Mouse (Mus musculus) liver, embryonic 12.5 days (tissue): ENCODE results near the gene Edar. TPM values are rescaled to one million over a fixed set of nuclear protein-coding genes. Genes with fewer than 3 reads are reported as not detected.

Source experiments
- ATAC-seq: fragments of 200-750 bp; cut with Nextera tagmentation; 2 replicates; pipeline ENCODE4 v1.8.0; 2017; ENCODE audit warnings: moderate number of reproducible peaks, mild to moderate bottlenecking, moderate library complexity
- H3K27ac ChIP-seq: fragments of 300-500 bp; sonication (generic); 2 replicates; pipeline ENCODE4 v1.5.1; 2016; ENCODE audit warnings: mild to moderate bottlenecking
- H3K27me3 ChIP-seq: fragments of 300-500 bp; sonication (generic); replicated peaks from 2 replicates; pipeline ENCODE4 v1.6.1; 2016; ENCODE audit warnings: mild to moderate bottlenecking, moderate library complexity
- H3K36me3 ChIP-seq: fragments of 300-500 bp; sonication (generic); 2 replicates; pipeline ENCODE4 v1.6.1; 2016; ENCODE audit warnings: mild to moderate bottlenecking, moderate library complexity
- H3K4me1 ChIP-seq: fragments of 300-500 bp; sonication (generic); 2 replicates; pipeline ENCODE4 v1.6.1; 2016
- H3K4me2 ChIP-seq: fragments of 300-500 bp; sonication (generic); 2 replicates; pipeline ENCODE4 v1.6.1; 2016; ENCODE audit warnings: mild to moderate bottlenecking, moderate library complexity
- H3K4me3 ChIP-seq: fragments of 300-500 bp; sonication (generic); 2 replicates; pipeline ENCODE4 v1.5.1; 2016; ENCODE audit warnings: mild to moderate bottlenecking, moderate library complexity
- H3K9ac ChIP-seq: fragments of 300-500 bp; sonication (generic); 2 replicates; pipeline ENCODE4 v1.6.1; 2016; ENCODE audit warnings: mild to moderate bottlenecking, moderate library complexity
- H3K9me3 ChIP-seq: fragments of 300-500 bp; sonication (generic); replicated peaks from 2 replicates; pipeline ENCODE4 v1.6.1; 2016; ENCODE audit warnings: mild to moderate bottlenecking, moderate library complexity
- WGBS: fragments of 180-500 bp; shearing (Covaris S2); methylation state at CpG from one replicate; pipeline ENCODE4 v1.1.7; 2016; ENCODE audit not compliant: insufficient replicate concordance; 5-methylcytosine and 5-hydroxymethylcytosine counted together
- polyA plus RNA-seq: library from polyadenylated mRNA; unstranded; fragments of >200 nt; fragmentation: Nextera tagmentation; extraction: Ambion mirVana; gene quantifications from 2 replicates; pipeline ENCODE4 v1.2.1, GENCODE M21; 2016

Edar gene
- polyA plus RNA-seq, 1 experiment from 2014 or later, result 0.06 TPM

- Histone ChIP-seq H3K27ac (no peak overlapping the region), H3K4me3 (no peak overlapping the region), H3K4me2 (no peak overlapping the region), H3K27me3 (peaks cover 4% of the 10 kb centered on the region; the same call in 1 of the 2 replicates), H3K9me3 (no peaks in the 10 kb centered on the region), H3K36me3 (no peaks in the 10 kb centered on the region), H3K9ac (no peak overlapping the region), H3K4me1 (no peaks in the 10 kb centered on the region)
- ATAC-seq, result no peak
- WGBS, result 56% methylated on average over 10 of the region's 10 CpGs
Observed at GRCm38 (mm10) chr10:58672557-58673277, 2.7 kb downstream of the Edar start.

- no peaks in the 10 kb centered on the region for H3K27me3 ChIP-seq
- no peaks in the 10 kb centered on the region for H3K9me3 ChIP-seq
- no peak overlapping the region for H3K4me2 ChIP-seq
- no peaks in the 10 kb centered on the region for H3K4me1 ChIP-seq
- 69% methylated on average over 5 of the region's 5 CpGs for WGBS
- no peak overlapping the region for H3K4me3 ChIP-seq
- ATAC-seq, result no peak
- H3K27ac ChIP-seq, result no peak overlapping the region
- no peaks in the 10 kb centered on the region for H3K36me3 ChIP-seq
- no peak overlapping the region for H3K9ac ChIP-seq
Observed at GRCm38 (mm10) chr10:58663868-58664267, 11.6 kb downstream of the Edar start.

- WGBS, result 72% methylated on average over 6 of the region's 6 CpGs
- no peak overlapping the region for H3K27ac ChIP-seq
- H3K4me2 ChIP-seq, result no peak overlapping the region
- no peaks in the 10 kb centered on the region for H3K27me3 ChIP-seq
- H3K9ac ChIP-seq, result no peak overlapping the region
- no peak for ATAC-seq
- no peaks in the 10 kb centered on the region for H3K9me3 ChIP-seq
- H3K4me1 ChIP-seq, result no peaks in the 10 kb centered on the region
- no peak overlapping the region for H3K4me3 ChIP-seq
- H3K36me3 ChIP-seq, result no peaks in the 10 kb centered on the region
Observed at GRCm38 (mm10) chr10:58663417-58663816, 12.0 kb downstream of the Edar start.

- Histone ChIP-seq H3K27me3 (no peaks in the 10 kb centered on the region), H3K9me3 (no peaks in the 10 kb centered on the region), H3K4me2 (no peak overlapping the region), H3K9ac (no peak overlapping the region), H3K4me3 (no peak overlapping the region), H3K27ac (no peak overlapping the region), H3K36me3 (no peaks in the 10 kb centered on the region), H3K4me1 (no peaks in the 10 kb centered on the region)
- 34% methylated on average over 11 of the region's 11 CpGs for WGBS
- ATAC-seq, result no peak
Observed at GRCm38 (mm10) chr10:58659268-58659986, 16.0 kb downstream of the Edar start.

- no peaks in the 10 kb centered on the region for H3K9me3 ChIP-seq
- H3K36me3 ChIP-seq, result no peaks in the 10 kb centered on the region
- H3K27ac ChIP-seq, result no peak overlapping the region
- H3K4me1 ChIP-seq, result no peaks in the 10 kb centered on the region
- H3K4me3 ChIP-seq, result no peak overlapping the region
- 35% methylated on average over 2 of the region's 2 CpGs for WGBS
- H3K9ac ChIP-seq, result no peak overlapping the region
- no peak for ATAC-seq
- H3K27me3 ChIP-seq, result peaks cover 1% of the 10 kb centered on the region
- H3K4me2 ChIP-seq, result no peak overlapping the region
Observed at GRCm38 (mm10) chr10:58657731-58658130, 17.7 kb downstream of the Edar start.

- H3K4me1 ChIP-seq, result no peaks in the 10 kb centered on the region
- H3K27ac ChIP-seq, result no peak overlapping the region
- no peaks in the 10 kb centered on the region for H3K36me3 ChIP-seq
- ATAC-seq, result no peak
- 0 out of 2 replicates have a peak, but pooled peaks cover 3% of the 10 kb centered on the region for H3K9me3 ChIP-seq
- peaks cover 23% of the 10 kb centered on the region for H3K27me3 ChIP-seq
- no peak overlapping the region for H3K4me2 ChIP-seq
- WGBS, result 53% methylated on average over 3 of the region's 3 CpGs
- H3K4me3 ChIP-seq, result no peak overlapping the region
- no peak overlapping the region for H3K9ac ChIP-seq
Observed at GRCm38 (mm10) chr10:58653679-58654078, 21.8 kb downstream of the Edar start.

- Histone ChIP-seq H3K27me3 (peaks cover 23% of the 10 kb centered on the region), H3K9me3 (0 out of 2 replicates have a peak, but pooled peaks cover 3% of the 10 kb centered on the region), H3K36me3 (no peaks in the 10 kb centered on the region), H3K4me1 (no peaks in the 10 kb centered on the region), H3K9ac (no peak overlapping the region), H3K4me3 (no peak overlapping the region), H3K27ac (no peak overlapping the region), H3K4me2 (no peak overlapping the region)
- WGBS, result 19% methylated on average over 10 of the region's 10 CpGs
- ATAC-seq, result no peak
Observed at GRCm38 (mm10) chr10:58652418-58653394, 22.7 kb downstream of the Edar start.

- no peak overlapping the region for H3K27ac ChIP-seq
- ATAC-seq, result no peak
- H3K4me3 ChIP-seq, result no peak overlapping the region
- no peak overlapping the region for H3K4me2 ChIP-seq
- H3K36me3 ChIP-seq, result no peaks in the 10 kb centered on the region
- peaks cover 23% of the 10 kb centered on the region for H3K27me3 ChIP-seq
- H3K4me1 ChIP-seq, result no peaks in the 10 kb centered on the region
- 5% methylated on average over 9 of the region's 9 CpGs for WGBS
- 0 out of 2 replicates have a peak, but pooled peaks cover 3% of the 10 kb centered on the region for H3K9me3 ChIP-seq
- no peak overlapping the region for H3K9ac ChIP-seq
Observed at GRCm38 (mm10) chr10:58652045-58652417, 23.4 kb downstream of the Edar start.

GRCm38 (mm10) chr10:58651270-58652042 lies 24.0 kb downstream of the Edar start:
- Histone ChIP-seq H3K4me2 (peak overlapping the region; percentile 6; the same call in 1 of the 2 replicates), H3K4me3 (no peak overlapping the region)

GRCm38 (mm10) chr10:58648787-58649186 lies 26.7 kb downstream of the Edar start:
- Histone ChIP-seq H3K36me3 (no peaks in the 10 kb centered on the region), H3K4me2 (no peak overlapping the region), H3K4me3 (no peak overlapping the region), H3K9me3 (0 out of 2 replicates have a peak, but pooled peaks cover 3% of the 10 kb centered on the region), H3K4me1 (no peaks in the 10 kb centered on the region), H3K27me3 (peaks cover 23% of the 10 kb centered on the region), H3K9ac (no peak overlapping the region), H3K27ac (no peak overlapping the region)
- WGBS, result 49% methylated on average over 5 of the region's 5 CpGs
- no peak for ATAC-seq

More at GRCm38 (mm10) chr10:58651270-58652042, 24.0 kb downstream of the Edar start:
- no peak overlapping the region for H3K9ac ChIP-seq
- 0 out of 2 replicates have a peak, but pooled peaks cover 3% of the 10 kb centered on the region for H3K9me3 ChIP-seq
- H3K27me3 ChIP-seq, result peaks cover 23% of the 10 kb centered on the region
- no peak overlapping the region for H3K27ac ChIP-seq
- no peaks in the 10 kb centered on the region for H3K4me1 ChIP-seq
- ATAC-seq, result no peak
- H3K36me3 ChIP-seq, result no peaks in the 10 kb centered on the region
- 6% methylated on average over 22 of the region's 22 CpGs for WGBS

GRCm38 (mm10) chr10:58644671-58645070 lies 30.8 kb downstream of the Edar start:
- no peak overlapping the region for H3K9ac ChIP-seq
- H3K9me3 ChIP-seq, result no peaks in the 10 kb centered on the region
- H3K4me3 ChIP-seq, result no peak overlapping the region
- no peak overlapping the region for H3K27ac ChIP-seq
- no peaks in the 10 kb centered on the region for H3K4me1 ChIP-seq
- H3K27me3 ChIP-seq, result no peaks in the 10 kb centered on the region
- no peaks in the 10 kb centered on the region for H3K36me3 ChIP-seq
- 74% methylated on average over 5 of the region's 5 CpGs for WGBS
- no peak overlapping the region for H3K4me2 ChIP-seq
- no peak for ATAC-seq
